Mouse (Mus musculus) lung, adult 18-20 months (tissue): Measurements from ENCODE around the gene Pla2g7.
"Not testable (repeated sequence)": the region's sequence is repeated elsewhere in the genome, so short reads cannot be mapped to it uniquely, and the experiment has no call there.

Source experiments
- DNase-seq, 2 experiments: peaks; one replicate each; pipeline ENCODE4 v3.0.0; 2022; ENCODE audit warnings: mixed read lengths in 2 of 2

The Pla2g7 gene

DNA sequence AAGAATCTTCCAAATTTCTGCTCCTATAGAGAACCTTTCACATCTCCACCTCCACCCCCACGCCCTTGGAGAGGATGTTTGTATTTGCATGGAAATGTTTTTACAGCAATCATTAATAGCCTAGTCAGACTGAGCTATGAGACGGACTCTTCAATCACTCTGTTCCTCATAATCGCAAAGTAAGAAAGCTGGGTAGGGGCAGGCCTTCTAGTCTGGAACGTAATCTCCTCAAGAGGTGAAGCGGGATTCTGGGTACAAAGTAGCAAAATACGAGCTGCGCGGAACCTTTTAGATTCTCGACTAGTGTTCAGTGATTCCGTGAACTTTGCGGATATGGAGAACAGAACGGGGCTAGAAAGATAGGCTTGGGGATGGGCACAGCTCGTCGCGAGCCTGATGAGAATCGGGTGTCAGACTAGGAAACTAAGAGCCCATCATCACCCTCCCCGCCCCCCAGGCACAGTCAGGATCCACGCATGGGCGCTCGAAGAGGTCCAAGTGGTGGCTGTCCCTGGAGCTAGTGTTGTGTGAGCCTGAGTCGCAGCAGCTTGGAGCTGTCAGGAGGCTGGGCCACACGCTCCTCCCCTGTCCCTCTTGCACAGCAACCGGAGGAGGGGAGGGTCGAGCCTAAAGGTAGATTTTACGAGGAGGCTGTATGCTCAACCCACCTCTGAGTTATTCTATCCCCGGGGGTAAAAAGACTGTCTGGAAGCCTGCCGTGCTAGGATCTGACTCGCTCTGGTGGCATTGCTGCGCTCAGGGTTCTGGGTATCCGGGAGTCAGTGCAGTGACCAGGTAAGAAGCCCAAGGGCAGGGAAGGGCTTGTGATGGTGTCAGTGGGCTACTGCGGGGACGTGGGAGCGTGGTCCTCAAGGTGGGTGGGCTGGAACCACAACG, at the start of gene Pla2g7:
Gene Pla2g7, plus strand, starts transcription at position 107 of the 897 bp plus-strand sequence.
- no peak for DNase-seq

- peak; percentile 24 to 51 for DNase-seq
Measured at GRCm38 (mm10) chr17:43518644-43519409, 49.1 kb upstream of the Pla2g7 start.

- no peak for DNase-seq
Measured at GRCm38 (mm10) chr17:43520166-43520565, 47.7 kb upstream of the Pla2g7 start.

GRCm38 (mm10) chr17:43530507-43530906, 37.4 kb upstream of the Pla2g7 start:
- no peak for DNase-seq

- no peak for DNase-seq
Measured at GRCm38 (mm10) chr17:43531192-43531591, 36.7 kb upstream of the Pla2g7 start.

DNA sequence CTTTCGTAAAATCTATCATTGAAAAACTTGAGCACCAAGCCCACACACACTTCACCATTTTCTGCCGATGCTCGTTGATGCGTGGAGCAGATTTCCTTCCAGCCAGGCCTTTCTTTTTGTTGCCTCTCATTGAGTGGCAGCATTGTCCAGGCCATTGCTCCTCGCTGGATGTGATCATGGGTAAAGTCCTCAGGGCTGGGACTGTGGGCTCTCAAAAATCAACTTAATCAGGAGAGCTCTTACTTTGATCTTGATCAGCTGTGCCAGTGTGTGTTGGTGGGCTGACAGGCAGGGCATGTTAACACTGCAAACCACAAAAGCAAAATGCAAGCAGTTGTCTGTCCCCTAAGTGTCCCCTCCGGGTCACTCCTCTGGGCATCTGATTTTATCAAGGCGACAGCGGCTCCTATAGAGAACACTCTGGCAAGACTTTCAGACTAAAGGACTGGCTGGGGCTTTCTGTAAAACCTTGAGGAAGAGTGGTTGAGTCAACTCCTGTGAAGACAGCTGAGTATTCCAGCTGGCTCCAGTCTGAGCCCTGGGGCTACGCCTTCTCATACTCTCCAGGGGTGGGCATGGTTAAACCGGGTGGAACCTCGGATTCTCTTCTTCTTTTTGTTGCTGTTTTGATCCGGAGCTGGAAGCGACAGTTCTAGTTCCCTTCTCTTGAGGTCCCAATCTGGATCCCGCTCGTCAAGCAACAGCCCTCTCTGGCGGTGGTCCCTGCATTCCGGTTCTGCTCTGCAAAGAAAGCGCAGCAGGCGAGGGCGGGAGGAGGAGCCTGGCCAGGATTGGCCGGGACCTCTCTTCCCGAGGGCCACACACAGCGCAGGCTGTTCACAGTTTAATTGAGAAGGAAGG, 33.3 kb upstream of the Pla2g7 start:
- DNase-seq: peak; percentile 28 to 39

- not testable (repeated sequence) for DNase-seq
Measured at GRCm38 (mm10) chr17:43536841-43537240, 31.1 kb upstream of the Pla2g7 start.

- no peak for DNase-seq
Measured at GRCm38 (mm10) chr17:43538767-43539166, 29.1 kb upstream of the Pla2g7 start.

DNA sequence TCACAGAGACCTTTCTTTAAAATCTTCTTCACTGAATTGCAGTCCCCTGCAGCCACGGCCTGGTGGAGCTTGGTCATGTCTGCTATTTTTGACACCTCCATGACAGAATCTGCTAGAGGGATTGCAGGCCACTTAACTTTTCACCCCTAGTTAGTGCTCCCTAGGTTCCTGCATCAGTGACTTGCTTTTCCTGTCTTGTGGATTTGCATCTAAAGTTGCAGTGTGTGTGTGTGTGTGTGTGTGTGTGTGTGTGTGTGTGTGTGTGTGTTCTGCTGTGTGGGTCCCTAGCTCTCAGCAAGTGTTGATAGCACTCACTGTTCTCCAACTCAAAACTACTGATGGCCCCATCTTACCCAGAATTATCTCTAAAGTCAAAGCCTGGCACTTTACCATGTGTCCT, 24.4 kb upstream of the Pla2g7 start, which contains the start of gene Ankrd66:
Gene Ankrd66, minus strand, starts transcription at position 101 of the 400 bp plus-strand sequence.
- DNase-seq: no peak

- no peak for DNase-seq
Measured at GRCm38 (mm10) chr17:43544040-43544439, 23.9 kb upstream of the Pla2g7 start.

- DNase-seq: no peak
Measured at GRCm38 (mm10) chr17:43551122-43551630, 16.7 kb upstream of the Pla2g7 start.

DNA sequence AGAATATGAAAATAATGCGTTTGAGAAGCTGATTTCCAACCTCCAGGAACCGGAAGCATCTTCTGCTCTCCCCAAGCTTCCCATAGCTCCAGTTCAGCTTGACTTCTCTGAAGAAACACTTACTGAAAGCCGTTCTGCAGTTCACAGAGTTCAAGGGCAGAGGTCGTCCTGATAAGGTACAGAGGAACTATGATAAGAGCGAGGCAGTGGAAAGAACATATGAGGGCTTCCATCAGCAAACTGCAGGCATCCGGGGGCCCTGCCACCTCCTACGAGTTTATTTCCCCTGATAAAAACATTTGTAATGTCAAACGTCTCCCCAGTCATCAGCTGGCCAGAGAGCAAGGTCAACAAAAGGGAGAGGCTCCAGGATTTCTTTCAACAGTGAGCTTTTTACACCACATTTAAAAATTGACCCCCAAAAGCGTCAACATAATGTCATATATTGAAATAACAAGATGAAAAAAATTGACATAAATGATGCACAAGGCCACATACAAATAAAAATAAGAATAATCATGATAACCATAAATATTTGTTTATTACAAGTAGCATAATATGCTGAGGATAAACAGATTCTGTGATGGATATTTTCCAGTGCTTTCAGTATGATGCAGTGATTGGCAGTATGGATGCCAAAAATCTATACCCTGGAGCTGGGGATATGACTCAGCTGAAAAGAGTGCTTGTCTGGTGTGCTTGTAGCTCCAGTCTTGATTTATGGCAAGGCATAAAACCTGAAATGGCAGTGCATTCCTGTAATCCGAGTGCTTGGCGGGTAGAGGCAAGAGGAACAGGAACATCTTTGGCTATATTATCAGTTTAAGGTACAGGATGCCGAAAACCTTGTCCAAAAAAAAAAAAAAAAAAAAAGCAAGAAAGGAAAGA, 13.1 kb upstream of the Pla2g7 start:
- no peak for DNase-seq

GRCm38 (mm10) chr17:43557104-43557503, 10.8 kb upstream of the Pla2g7 start:
- DNase-seq: no peak

DNA sequence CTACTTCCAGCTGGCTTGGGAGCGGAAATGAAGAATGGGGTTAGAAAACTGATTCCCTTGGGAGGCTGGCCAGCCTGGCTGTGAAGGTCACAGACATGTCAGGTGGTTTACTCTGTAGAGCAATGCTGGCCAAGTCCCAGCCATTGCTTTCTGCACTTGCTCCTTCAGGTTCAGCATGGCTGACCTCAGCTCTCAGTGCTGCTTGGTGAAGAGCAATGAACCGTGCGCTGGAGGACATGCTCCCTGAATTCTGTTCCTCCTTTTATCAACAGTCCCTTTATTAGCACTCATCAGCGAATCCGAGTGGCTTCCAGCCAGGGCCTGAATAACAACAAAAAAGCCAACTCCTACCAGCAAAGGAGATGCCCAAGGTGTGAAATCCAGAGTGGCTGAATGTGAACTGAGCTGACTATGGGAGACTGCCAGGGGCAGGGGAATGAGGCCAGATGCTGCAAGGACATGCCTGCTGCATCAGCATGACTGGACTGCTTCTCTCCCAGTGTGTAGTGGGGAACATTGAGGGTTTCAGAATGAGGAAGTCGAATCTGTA, 10.3 kb upstream of the Pla2g7 start:
- DNase-seq: peak in 1 of 2 experiments; percentile 15

GRCm38 (mm10) chr17:43558678-43559077, 9.2 kb upstream of the Pla2g7 start:
- no peak for DNase-seq

- DNase-seq: no peak
Measured at GRCm38 (mm10) chr17:43563192-43563987, 4.5 kb upstream of the Pla2g7 start.

GRCm38 (mm10) chr17:43567593-43567991, 306 bp upstream of the Pla2g7 start:
- DNase-seq: no peak

DNA sequence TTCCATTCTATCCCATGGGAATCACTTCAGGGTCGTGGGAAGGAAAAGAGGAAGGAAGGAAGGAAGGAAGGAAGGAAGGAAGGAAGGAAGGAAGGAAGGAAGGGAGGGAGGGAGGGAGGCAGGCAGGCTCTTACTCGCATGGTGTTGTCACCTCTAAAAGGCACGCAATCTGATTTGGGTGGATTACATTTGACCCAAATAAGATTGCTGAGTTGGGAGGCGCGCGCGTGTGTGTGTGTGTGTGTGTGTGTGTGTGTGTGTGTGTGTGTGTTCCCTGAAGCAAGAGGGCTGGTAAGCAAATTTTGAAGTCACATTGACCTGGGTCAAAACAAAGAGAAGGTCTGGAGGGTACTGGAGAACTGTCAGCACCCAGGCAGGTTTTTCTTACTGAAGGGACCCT, 1.4 kb downstream of the Pla2g7 start:
- no peak for DNase-seq

DNA sequence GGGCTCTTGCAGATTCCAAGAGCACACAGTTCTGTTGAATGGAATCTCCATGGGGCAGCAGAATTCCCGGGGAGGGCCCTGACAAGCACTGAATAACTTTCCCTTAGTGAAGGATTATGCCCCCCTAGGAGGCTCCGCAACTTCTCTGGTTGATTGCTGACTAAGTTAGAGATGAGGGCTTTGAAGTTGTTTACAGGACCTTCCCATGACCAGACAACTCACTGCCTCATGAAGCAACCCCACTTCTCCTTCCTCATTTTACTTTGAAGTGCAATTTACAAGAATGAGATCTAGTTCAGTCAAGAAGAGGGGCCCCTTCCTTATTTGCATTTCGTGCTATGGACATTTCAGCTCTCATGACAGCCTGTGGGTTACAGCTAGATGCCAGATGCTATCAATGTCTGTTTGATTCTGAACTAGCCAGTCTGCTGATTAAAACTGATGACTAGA, 5.8 kb downstream of the Pla2g7 start:
- peak in 1 of 2 experiments; percentile 18 for DNase-seq

GRCm38 (mm10) chr17:43580456-43580855, 12.6 kb downstream of the Pla2g7 start:
- no peak for DNase-seq
